Mouse (Mus musculus) splenic B cell, adult 2 months (primary cell): ENCODE measurements around the gene Smarcc1.

ENCODE experiments used
- DNase-seq: peaks from one replicate; pipeline ENCODE4 v3.0.0-alpha.2; 2011; ENCODE audit warnings: low read depth, low spot score
- H3K27me3 ChIP-seq: 2 replicates; pipeline ENCODE4 v1.6.1; 2012; ENCODE audit warnings: mild to moderate bottlenecking, low read length, moderate library complexity, mixed read lengths; ENCODE audit not compliant: control insufficient read depth, poor library complexity, insufficient read depth, severe bottlenecking
- H3K36me3 ChIP-seq: 2 replicates; pipeline ENCODE4 v1.6.1; 2012; ENCODE audit warnings: mild to moderate bottlenecking, low read length, moderate library complexity, mixed read lengths; ENCODE audit not compliant: control insufficient read depth, poor library complexity, insufficient read depth, severe bottlenecking

The Smarcc1 gene

DNA sequence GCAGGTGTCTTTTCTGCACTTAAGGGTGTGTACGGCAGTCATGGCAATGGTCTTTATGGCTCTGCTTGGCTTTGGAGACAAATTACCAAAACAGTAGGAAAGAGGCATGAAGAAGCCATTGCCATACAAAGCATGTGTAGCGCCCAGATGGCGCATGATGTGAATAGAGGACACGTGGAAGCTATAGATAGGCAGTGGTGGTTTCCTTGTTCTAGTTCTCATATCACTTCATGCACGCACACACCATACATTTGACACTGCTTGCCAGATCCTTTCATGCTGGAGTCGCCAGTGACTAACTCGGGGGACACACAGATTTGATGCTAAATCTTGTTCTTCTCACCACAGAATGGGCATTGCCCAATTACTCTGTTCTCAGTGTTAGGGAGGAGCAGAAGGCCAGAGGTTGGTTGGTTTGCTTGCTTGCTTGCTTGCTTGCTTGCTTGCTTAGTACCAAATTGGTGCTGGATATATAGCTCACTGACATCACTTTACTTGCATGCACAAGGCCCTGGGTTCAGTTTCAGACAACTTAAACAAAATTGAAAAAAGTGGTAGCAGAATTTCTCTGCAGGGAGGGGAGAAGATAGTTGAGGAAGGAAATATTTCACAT lies 125.8 kb downstream of the Smarcc1 start, which contains the start of gene Cspg5:
Gene Cspg5, plus strand, starts transcription at position 563 of the 613 bp plus-strand sequence.
- H3K36me3 ChIP-seq, result peaks cover 3% of the 10 kb centered on the region; the same call in 1 of the 2 replicates
- no peak for DNase-seq

GRCm38 (mm10) chr9:110244567-110244888 lies 127.0 kb downstream of the Smarcc1 start:
- peaks cover 1% of the 10 kb centered on the region; the same call in 1 of the 2 replicates for H3K36me3 ChIP-seq
- DNase-seq, result no peak
- H3K27me3 ChIP-seq, result peaks cover 2% of the 10 kb centered on the region; the same call in 1 of the 2 replicates

More for the DNA sequence above, 125.8 kb downstream of the Smarcc1 start, which contains the start of gene Cspg5:
- peaks cover 2% of the 10 kb centered on the region; the same call in 1 of the 2 replicates for H3K27me3 ChIP-seq

GRCm38 (mm10) chr9:110244889-110245589 lies 127.5 kb downstream of the Smarcc1 start:
- peak; percentile 10 for DNase-seq
- Histone ChIP-seq H3K27me3 (peaks cover 2% of the 10 kb centered on the region; the same call in 1 of the 2 replicates), H3K36me3 (peaks cover 1% of the 10 kb centered on the region; the same call in 1 of the 2 replicates)

DNA sequence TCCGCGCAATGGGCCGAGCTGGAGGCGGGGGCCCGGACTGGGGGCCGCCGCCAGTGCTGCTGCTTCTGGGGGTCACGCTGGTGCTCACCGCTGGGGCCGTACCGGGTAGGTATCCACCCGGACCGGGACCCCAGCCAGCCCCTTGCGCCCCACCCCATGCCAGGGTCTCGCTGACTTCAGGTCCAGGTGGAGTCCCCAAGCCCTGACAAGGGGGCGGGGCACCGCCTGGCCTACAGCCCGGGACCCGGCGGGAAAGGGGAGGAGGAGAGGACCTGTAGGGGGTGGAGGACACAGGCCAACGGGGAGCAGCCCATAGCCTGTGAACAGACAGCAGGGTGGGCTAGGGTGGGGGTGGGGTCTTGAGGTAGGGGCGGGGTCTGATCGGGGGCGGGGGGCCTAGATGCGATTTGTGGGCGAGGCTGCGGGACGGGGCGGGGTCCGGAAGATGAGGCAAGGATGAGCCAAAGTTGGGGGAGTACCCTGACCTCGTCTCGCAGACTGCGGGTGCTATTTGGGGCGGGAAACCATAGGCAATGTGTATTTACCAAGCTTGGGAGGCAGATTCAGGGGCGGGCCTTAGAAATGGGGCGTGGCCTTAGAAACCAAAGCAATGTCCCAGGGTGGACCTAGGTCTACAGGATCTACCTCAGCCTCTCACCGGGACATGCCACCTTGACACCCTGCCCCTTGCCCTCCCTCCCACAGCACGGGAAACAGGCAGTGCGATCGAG lies 128.2 kb downstream of the Smarcc1 start:
- peak; percentile 36 for DNase-seq
- Histone ChIP-seq H3K27me3 (peaks cover 2% of the 10 kb centered on the region; the same call in 1 of the 2 replicates), H3K36me3 (peaks cover 1% of the 10 kb centered on the region; the same call in 1 of the 2 replicates)

- H3K36me3 ChIP-seq, result peaks cover 1% of the 10 kb centered on the region; the same call in 1 of the 2 replicates
- no peak for DNase-seq
- H3K27me3 ChIP-seq, result peaks cover 2% of the 10 kb centered on the region; the same call in 1 of the 2 replicates
Measured at GRCm38 (mm10) chr9:110246321-110246640, 128.8 kb downstream of the Smarcc1 start.

DNA sequence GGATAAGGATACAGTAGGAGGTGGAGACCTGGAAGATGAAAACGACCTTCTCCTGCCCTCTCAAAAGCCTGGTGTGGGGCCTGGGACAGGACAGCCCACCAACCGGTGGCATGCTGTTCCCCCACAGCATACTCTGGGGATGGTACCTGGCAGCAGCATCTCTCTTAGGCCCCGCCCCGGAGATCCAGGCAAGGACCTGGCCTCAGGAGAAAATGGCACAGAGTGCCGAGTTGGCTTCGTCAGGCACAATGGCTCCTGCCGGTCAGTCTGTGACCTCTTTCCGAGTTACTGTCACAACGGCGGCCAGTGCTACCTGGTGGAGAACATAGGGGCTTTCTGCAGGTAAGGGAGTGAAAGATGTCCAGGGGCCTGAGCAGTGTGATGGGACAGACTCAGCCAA lies 129.5 kb downstream of the Smarcc1 start:
- H3K27me3 ChIP-seq, result peaks cover 2% of the 10 kb centered on the region; the same call in 1 of the 2 replicates
- no peak for DNase-seq

GRCm38 (mm10) chr9:110248861-110249260 lies 131.4 kb downstream of the Smarcc1 start:
- peaks cover 2% of the 10 kb centered on the region; the same call in 1 of the 2 replicates for H3K27me3 ChIP-seq
- DNase-seq, result no peak
- H3K36me3 ChIP-seq, result no peaks in the 10 kb centered on the region

More for the DNA sequence above, 129.5 kb downstream of the Smarcc1 start:
- no peaks in the 10 kb centered on the region for H3K36me3 ChIP-seq

- peaks cover 2% of the 10 kb centered on the region; the same call in 1 of the 2 replicates for H3K27me3 ChIP-seq
- DNase-seq, result no peak
- no peaks in the 10 kb centered on the region for H3K36me3 ChIP-seq
Measured at GRCm38 (mm10) chr9:110249823-110250543, 132.5 kb downstream of the Smarcc1 start.

- Histone ChIP-seq H3K27me3 (no peaks in the 10 kb centered on the region), H3K36me3 (no peaks in the 10 kb centered on the region)
- DNase-seq, result no peak
Measured at GRCm38 (mm10) chr9:110250776-110251175, 133.3 kb downstream of the Smarcc1 start.

- no peak for DNase-seq
- Histone ChIP-seq H3K27me3 (no peaks in the 10 kb centered on the region), H3K36me3 (no peaks in the 10 kb centered on the region)
Measured at GRCm38 (mm10) chr9:110255407-110256019, 138.0 kb downstream of the Smarcc1 start.

GRCm38 (mm10) chr9:110258646-110259045 lies 141.1 kb downstream of the Smarcc1 start:
- Histone ChIP-seq H3K27me3 (no peaks in the 10 kb centered on the region), H3K36me3 (no peaks in the 10 kb centered on the region)
- no peak for DNase-seq

- no peak for DNase-seq
- Histone ChIP-seq H3K36me3 (no peaks in the 10 kb centered on the region), H3K27me3 (no peaks in the 10 kb centered on the region)
Measured at GRCm38 (mm10) chr9:110259118-110259517, 141.6 kb downstream of the Smarcc1 start.

DNA sequence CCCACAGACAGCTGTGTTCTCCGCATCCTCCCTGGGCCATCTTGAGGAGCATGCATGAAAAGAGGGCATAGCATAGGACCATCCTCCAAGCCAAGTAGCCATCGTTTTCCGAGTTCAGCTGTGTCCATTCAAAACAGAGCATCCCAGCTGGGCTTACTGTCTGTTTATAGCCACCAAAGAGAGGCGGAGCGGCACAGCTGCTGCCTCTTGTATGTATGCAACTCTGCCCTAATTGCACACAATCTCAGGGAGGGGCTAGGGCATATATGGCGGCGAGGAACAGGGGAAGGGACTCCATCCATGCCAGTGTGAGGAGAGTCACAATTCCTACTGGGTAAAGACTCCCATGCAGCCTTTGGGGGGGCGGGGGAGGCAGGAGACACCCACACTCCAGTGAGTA lies 145.7 kb downstream of the Smarcc1 start:
- no peak for DNase-seq
- Histone ChIP-seq H3K36me3 (no peaks in the 10 kb centered on the region), H3K27me3 (no peaks in the 10 kb centered on the region)

- DNase-seq, result no peak
Measured at GRCm38 (mm10) chr9:110264991-110265390, 147.5 kb downstream of the Smarcc1 start.

More at GRCm38 (mm10) chr9:110264991-110265390, 147.5 kb downstream of the Smarcc1 start:
- H3K36me3 ChIP-seq, result no peaks in the 10 kb centered on the region
- H3K27me3 ChIP-seq, result no peaks in the 10 kb centered on the region
